Mouse (Mus musculus) CD4-positive, CD25-positive, alpha-beta regulatory T cell, adult 4 months (primary cell): ENCODE results near the gene Aff3. TPM values are rescaled to one million over a fixed set of nuclear protein-coding genes. Genes with fewer than 3 reads are reported as not detected.

Experiments used
- ATAC-seq: one replicate; pipeline ENCODE4 v1.8.0; 2017
- polyA plus RNA-seq, 2 experiments: library from polyadenylated mRNA; unstranded; fragments of 100-300 nt; shearing (Covaris generic); gene quantifications; one replicate each; pipeline ENCODE4 v1.2.1; 2017

Gene Aff3
- polyA plus RNA-seq, 2 experiments from 2014 or later = 11.9 to 15.1 TPM

DNA sequence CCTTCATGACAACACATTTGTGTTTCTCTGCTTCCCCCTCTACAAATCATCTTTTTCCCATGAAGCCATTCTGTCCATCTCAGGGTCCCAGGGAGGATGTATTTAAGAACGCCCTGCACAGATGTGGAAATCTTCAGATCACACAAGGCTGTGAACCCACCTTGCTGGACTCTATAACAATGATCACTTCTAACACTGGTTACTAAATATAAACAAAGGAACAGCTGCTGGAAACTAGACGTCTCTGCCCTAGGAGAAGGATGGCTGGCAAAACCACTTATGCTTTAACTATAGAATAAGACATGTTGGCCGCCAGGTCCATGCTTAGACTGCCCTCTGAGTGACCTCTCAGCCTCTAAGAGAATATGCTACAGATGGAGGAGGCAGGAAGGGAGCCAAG, 69.4 kb downstream of the Aff3 start:
- ATAC-seq = no peak

- no peak for ATAC-seq
These were observed 70.0 kb downstream of the Aff3 start for GRCm38 (mm10) chr1:38594766-38595165.

GRCm38 (mm10) chr1:38591194-38591593, 73.6 kb downstream of the Aff3 start:
- no peak for ATAC-seq

DNA sequence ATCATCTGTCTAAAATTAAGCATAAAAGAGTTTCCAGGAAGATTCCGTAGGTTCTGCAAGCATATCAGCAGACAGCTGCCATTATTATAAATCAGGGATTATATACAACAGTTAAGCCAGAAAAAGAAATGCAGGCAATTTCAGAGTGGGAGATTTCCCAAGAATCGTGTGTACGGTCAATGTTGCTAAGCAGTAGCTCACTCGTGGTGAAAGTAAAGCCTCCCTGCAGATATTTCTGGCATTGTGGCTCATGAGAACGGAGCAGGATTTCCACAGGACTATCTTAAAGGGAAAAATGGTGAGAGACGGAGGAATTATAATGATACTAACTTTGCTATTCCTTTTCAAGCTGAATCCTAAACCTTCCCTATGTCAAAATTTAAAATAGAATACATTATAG, 76.0 kb downstream of the Aff3 start:
- no peak for ATAC-seq

- ATAC-seq = no peak
These were observed 82.4 kb downstream of the Aff3 start for GRCm38 (mm10) chr1:38582328-38582727.

- ATAC-seq = peak; percentile 92
These were observed 84.2 kb downstream of the Aff3 start for GRCm38 (mm10) chr1:38580572-38580971.

DNA sequence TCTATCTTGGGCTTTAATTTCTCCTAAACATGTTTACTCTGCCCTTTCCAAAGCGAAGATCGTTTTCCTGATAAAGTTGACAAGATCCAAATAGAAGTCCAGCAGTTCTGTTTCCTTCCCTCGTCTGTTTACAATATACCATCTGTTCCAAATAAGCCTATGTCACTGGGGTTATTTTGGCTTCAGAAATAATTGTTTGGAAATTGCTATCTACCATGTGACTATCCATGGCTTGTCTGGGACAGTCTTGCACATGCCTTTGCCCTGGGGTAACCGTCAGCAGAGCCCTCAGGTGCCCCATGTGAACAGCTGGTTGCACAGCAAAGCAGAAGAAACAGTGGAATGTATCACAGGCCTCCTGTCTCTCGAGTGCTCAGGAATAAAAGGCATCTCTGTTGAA, 86.4 kb downstream of the Aff3 start:
- no peak for ATAC-seq

DNA sequence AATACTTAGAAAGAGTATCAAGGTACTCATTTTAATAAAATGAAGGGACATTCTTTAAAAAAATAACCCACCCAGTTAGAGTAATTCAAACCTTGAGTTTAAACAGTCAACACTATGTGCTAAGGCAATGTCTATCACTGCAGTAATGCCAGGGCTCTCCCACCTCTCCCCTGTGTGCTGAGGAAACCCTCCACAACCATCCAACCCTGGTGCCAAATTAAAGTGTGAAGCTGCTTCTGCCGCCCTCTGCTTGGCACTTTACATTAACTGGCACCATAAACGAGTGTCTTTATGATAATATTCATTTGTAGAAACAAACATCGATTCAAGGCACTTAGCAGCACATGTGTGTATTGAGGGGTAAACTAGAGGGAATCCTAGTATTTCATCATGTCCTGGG, 97.0 kb downstream of the Aff3 start:
- ATAC-seq = no peak

DNA sequence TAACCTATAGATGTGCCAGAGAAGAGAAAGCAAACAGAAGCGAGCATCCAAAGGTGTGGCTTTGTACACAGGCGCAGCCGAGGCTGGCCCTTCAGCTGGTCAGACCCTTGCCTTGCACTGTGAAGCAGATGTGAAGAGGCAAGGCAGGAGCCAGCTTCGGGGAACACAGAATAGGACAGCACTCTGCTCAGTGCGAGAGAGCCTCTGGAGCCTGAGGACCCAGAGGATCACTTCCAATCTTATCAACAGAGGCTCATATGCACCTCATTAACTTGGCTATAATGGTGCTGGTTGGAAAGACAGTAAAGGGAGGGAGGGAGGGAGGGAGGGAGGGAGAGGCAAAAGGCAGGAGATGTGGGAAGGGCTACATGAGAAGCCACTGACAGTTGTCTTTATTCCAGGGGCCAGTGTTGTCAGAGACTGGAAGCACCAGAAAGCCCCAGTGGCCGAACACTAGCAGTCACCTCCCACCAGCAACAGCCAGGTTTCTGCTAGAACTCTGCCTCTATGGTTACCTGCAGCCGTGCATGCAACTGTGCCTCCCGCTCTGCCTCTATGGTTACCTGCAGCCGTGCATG, 98.6 kb downstream of the Aff3 start:
- ATAC-seq = no peak

DNA sequence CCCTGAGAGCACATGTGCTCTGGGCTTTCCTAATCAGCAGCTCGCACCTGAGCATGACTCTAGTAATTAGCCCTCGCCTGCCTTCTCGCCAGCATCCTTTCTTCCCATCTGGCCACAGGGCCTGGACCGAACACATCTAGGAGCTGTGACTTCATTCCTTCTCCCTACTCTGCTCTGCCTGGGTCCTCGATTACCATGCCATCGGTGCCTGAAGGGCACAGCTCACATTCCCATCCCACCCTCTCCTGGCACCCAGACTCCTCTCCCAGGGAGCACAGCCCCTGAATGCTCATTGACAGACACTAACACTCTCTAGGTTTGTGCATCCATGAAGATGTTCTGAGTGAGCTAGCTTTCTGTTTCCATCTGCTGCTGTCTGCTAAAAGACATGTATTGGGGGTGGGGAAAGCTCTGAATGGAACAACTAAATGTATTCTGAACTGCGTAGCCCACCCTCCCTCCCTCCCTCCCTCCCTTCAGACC, 99.4 kb downstream of the Aff3 start:
- no peak for ATAC-seq

- ATAC-seq = no peak
These were observed 102.2 kb downstream of the Aff3 start for GRCm38 (mm10) chr1:38562397-38563199.

- ATAC-seq = no peak
These were observed 103.4 kb downstream of the Aff3 start for GRCm38 (mm10) chr1:38561331-38561730.

DNA sequence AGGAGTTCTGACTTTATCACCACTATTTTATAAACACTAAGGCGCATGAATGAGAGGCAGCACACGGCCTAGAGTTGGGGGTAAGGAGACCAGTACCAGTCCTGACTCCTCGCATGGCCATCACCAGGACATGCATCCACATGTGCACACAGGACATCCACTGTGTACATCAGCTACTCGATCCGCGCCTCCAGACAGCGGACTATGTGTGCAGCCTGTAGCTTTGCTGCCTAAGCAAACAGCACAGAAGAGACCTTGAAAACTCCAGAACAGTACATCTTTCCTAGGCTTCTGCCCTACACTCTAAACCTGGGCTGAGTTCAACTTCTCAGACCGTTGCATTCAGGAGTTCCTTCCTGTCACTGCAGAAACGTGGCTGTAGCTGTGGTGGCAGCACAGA, 104.1 kb downstream of the Aff3 start:
- ATAC-seq = no peak

GRCm38 (mm10) chr1:38557615-38558014, 107.1 kb downstream of the Aff3 start:
- ATAC-seq = peak; percentile 99

DNA sequence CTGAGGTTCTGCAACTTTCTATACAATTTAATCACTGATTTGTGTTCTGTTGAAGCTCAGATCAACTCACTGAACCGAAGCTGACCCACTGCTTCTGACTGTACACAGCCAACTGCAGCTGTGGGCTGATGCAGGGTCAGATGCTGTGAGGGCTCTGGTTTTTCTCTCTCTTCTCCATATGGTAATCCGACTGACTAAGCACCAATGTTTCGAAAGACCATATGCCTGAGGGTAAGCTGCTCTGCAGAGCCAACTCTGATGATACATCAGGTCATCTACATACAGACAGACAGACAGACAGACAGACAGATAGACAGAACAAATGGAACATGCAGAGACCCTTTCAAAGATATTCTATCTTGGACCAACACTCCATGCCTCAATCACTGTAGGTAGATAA, 110.2 kb downstream of the Aff3 start:
- ATAC-seq = no peak

DNA sequence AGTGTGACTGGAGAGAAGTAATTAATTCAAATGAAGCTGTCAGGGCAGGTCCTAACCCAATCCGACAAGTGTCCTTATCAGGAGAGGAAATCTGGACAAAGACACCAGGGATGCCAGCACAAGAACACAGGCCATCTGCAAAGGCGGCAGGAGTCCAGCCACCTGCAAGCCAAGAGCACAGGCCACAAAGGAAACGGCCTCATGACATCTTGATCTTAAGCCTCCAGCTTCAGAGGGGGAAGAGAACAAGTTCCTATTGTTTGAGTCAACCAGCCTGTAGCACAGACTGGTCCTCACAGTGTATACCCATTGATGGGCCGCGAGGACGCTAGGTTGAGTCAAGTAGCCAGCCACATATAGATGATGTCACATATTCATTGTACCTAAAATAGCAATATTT, 111.7 kb downstream of the Aff3 start:
- no peak for ATAC-seq

DNA sequence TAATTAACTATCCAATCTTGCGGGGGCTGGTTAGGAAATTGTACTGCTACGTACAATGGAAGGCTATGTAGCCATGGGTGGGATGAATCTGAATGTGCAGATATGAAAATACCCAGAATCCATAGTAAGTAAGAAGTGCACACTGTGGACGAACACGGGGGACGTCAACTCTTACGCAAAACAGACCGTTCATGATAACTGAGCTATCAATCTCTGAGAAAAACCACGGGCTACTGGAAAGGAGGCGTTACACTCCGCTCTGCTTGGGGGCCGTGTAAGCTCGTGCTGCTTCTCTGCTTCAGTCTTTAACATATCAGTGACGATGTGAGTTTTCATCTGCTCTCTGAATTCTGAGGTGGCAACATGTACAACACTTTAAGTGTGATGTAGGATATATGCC, 114.2 kb downstream of the Aff3 start:
- ATAC-seq = no peak

DNA sequence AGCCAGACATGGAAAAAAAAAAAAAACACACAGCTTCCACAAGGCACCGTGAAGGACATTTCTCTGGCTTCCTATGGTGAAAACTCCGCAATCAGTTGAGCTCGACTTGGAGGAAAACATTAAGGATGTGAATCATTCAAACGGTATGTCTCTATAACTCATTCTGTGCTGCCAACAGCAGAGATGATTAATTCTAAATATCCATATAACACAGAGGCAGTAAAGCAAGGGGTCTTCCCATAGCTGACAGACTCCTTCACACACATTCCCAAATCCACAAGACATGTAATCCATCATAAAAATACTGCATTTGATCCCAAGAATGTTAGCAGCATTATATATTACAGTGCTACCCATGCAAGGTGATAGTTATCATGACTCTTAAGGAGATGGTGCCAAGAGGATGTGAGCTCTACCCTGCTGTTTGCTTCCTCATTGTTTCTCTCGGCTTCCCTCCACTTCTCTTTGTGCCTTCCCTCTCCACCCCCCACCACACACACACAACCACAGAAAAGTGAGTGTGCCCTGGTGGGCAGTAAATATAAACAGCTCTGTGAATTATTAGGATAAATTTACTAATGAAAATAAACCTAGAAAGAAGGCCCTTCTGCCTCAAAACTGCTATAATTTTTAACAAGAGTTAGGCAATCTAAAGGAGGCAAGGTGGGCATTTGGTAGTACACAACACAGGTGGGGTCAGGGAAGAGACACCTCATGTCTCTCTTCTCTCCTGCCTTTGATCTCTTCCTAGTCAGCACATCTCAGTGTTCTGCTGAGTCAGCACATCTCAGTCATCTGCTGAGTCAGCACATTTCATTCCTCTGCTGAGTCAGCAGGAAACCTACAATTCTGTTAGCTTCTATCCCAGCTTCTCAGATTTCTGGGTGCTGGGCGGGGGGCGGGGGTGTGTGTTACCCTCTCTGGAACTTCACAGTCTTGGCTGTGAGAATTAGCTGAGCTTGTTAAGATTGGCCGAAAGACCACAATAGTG, 115.8 kb downstream of the Aff3 start:
- ATAC-seq = no peak

DNA sequence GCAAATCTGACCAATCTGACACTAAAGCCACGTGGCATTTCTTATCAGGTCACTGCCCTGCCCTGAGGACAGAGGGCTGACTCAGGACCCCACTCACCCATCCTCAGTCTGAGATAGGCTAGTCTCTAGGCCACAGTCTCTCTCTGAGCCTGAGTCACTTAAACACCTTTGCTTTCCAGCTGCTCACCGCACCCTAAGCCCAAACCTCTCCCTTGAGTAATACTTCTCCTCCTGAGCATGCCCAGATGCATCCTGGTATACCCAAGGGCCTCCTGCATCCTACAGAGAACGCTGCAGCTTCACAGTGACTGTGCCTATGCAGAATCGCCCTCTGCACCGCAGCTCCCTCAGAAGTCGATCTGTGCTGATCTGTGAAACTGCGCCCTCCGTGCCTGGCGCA, 117.1 kb downstream of the Aff3 start:
- no peak for ATAC-seq

DNA sequence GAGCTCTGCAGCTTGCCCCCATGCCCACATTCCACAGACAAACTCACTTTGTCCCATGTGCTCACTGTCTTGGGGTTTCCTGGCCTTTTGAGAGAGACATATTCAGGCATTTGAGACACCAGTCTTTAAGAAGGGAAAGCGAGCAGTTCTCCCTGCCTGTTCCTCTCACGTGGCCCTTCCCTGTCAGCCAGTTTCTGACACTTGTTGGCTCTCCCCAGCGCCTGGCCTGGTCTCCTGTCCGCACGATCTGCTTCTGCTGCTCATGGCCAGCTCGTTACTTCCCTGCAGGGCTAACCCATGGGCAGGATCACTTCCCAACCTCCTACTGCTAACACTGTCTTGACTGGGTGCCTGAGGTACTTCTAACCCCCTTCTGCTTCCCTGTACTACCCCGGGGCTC, 118.1 kb downstream of the Aff3 start:
- ATAC-seq = no peak

DNA sequence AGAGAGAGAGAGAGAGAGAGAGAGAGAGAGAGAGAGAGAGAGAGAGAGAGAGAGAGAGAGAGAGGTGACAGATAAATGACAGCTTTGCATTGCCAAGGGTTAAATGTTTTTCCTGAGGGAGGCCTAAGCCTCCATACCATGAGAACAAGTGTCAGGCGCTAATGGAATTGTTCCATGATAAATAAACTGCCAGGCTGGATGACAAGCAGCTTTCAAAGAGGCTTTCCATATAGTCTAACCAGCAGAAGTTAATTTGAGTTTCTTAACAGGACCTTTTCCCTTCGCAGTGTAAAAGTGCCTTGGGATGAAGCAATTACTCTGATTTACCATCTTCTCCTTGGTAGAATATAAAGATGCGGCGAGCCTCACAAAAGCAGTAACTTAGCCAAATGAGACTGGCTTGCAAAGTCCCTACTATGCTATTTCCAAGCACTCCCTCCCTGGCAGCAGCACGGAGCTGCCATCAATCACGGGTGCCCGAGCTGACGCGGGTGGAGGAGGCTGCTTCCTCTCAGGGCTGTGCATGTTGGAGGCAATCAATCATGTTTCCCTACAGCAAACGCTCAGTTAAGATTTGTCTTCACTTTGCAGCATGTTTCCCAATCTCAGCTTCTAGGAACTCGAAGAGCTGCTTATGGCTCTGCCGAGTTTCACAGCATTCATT, 119.3 kb downstream of the Aff3 start:
- ATAC-seq = no peak

DNA sequence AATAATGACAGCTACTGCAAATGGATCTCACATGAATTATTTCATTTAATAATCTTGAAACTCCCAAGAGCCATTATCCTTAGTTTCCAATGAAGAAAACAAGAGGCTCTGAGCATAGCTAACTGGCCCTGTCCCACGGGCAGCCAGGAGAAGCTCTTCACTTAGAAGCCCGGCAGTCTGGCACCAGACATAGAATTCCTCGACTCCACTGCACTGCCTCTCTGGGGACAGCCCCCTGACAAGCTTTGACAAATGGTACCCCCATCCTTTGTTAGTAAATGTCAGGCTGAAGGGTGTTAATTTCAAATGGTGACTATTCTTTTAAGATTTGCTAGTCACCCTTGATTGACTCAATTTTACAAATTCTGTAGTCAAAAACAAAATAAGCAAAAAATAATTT, 120.3 kb downstream of the Aff3 start:
- no peak for ATAC-seq

GRCm38 (mm10) chr1:38541536-38541935, 123.2 kb downstream of the Aff3 start:
- no peak for ATAC-seq
